Mouse (Mus musculus) neutrophil, adult 59 days (primary cell): ENCODE data around the gene Kbtbd12. TPM values are rescaled to one million over a fixed set of nuclear protein-coding genes. Genes with fewer than 3 reads are reported as not detected.

Source experiments
- total RNA-seq, 2 experiments: library from RNA; stranded (reverse); gene quantifications; 1 replicate in 1 of 2; 2 replicates in 1 of 2; pipeline ENCODE4 v1.2.4; 2023

The Kbtbd12 gene
- not detected for total RNA-seq

GRCm38 (mm10) chr6:88637611-88638301 lies at the start of gene Kbtbd12:
Gene Kbtbd12 (minus strand): TSS chr6:88637950.

GRCm38 (mm10) chr6:88518404-88519263 lies 119.1 kb downstream of the Kbtbd12 start, which contains the start of gene Sec61a1:
Gene Sec61a1 (minus strand): TSS chr6:88518905.

Other genes starting within 250 kb of the Kbtbd12 start
- gene Eefsec, start 191.4 kb downstream of the Kbtbd12 start, total RNA-seq = 10 to 100 TPM; 13.7 to 15.3 TPM
- gene Ruvbl1, start 172.5 kb downstream of the Kbtbd12 start, total RNA-seq = 10 to 100 TPM; 12.8 to 14.0 TPM
- gene Sec61a1, start 119.0 kb downstream of the Kbtbd12 start, total RNA-seq = 100 to 1,000 TPM; 158 to 159 TPM
- gene Mgll, start 86.5 kb upstream of the Kbtbd12 start, total RNA-seq = 10 to 100 TPM; 52.7 to 71.2 TPM
- 100 to 1,000 TPM; 270 to 296 TPM for gene Abtb1, start 204.0 kb upstream of the Kbtbd12 start, total RNA-seq
- under 1 TPM in 1 of 2 experiments, not detected in 1; 0.24 TPM for gene Podxl2, start 237.1 kb upstream of the Kbtbd12 start, total RNA-seq